ENCODE assay signal across 10 mouse cellular contexts in the genomic region with DNA sequence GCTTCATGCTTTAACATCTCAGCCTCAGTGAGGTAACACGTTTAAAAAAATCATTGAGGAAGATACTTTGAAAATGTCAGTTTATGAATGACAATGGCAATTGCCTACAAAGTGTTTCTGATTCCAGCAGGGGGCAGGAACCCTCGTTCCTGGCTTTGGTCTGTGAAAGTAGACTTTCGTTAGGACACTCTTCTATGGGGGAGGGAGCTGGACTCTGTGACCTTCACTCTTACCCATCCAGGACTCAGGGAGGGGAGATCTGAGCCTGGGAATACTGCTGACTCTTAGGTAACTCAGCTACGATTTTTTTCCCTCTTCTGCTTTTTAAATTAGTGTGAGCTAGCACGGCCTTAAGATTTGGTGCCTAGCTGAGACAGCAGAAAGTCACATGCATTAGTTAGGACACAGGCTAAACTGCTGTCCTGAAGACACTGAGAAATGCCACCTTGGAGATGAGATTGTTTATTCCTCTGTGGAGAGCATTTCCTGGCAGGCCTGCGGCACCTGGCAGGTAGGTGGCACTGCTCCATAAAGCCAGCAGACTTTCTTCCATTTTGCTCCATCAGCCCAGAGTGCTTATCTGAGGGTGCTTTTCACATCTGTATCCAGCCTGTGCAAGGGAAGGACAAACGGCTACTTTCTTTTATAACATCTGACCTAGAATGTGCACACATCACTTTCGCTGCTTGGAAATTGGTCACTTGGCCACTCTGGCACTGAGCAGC.
DNase-seq lines count a peak whose midpoint lies in the region; ATAC-seq and TF ChIP-seq lines count a peak whose summit lies in the region.
"Had no signal": no experiment of that assay in that cellular context is flagged by ENCODE, and none has a peak within 500 bp of the region (broad histone marks: within the 10 kb centered on the region; RNA-seq: fewer than 3 reads in every experiment).

No protein-coding gene starts in this region.

- H3K9ac ChIP-seq in midbrain, postnatal 0 days (replicated peaks; ENCODE audit: low read length, poor library complexity, severe bottlenecking) = no peak overlapping the region
- H3K9ac ChIP-seq: embryonic facial prominence, embryonic 13.5 days had no signal

- no peak for ATAC-seq in midbrain, postnatal 0 days (ENCODE audit: low FRiP score)

- peak; percentile 61 for TF ChIP-seq CTCF in midbrain, postnatal 0 days (IDR thresholded peaks at IDR 0.05)

- H3K4me2 ChIP-seq in midbrain, postnatal 0 days (ENCODE audit: low read depth, low read length, poor library complexity, severe bottlenecking) = no peak overlapping the region
- H3K4me2 ChIP-seq: embryonic facial prominence, embryonic 13.5 days had no signal

- no peaks in the 10 kb centered on the region for H3K4me1 ChIP-seq in midbrain, postnatal 0 days (ENCODE audit: insufficient read depth, low read length)
- H3K4me1 ChIP-seq in midbrain, embryonic 10.5 days = peaks cover 8% of the 10 kb centered on the region

- no peak overlapping the region for H3K27ac ChIP-seq in midbrain, postnatal 0 days (ENCODE audit: low read depth, low read length)
- no peak overlapping the region for H3K27ac ChIP-seq in midbrain, embryonic 10.5 days (replicated peaks)
- H3K27ac ChIP-seq: embryonic facial prominence, embryonic 13.5 days had no signal

- intact Hi-C loops in gastrocnemius, postnatal 14 days (cut with DNase I; ENCODE audit: low total_unique reads) = no loop called here

- H3K36me3 ChIP-seq in midbrain, postnatal 0 days (ENCODE audit: insufficient read depth, low read length) = no peaks in the 10 kb centered on the region
- no peaks in the 10 kb centered on the region for H3K36me3 ChIP-seq in midbrain, embryonic 10.5 days
- H3K36me3 ChIP-seq: embryonic facial prominence, embryonic 13.5 days had no signal

- no peaks in the 10 kb centered on the region for H3K9me3 ChIP-seq in midbrain, postnatal 0 days (ENCODE audit: low read length)
- H3K9me3 ChIP-seq in midbrain, embryonic 10.5 days (replicated peaks) = no peaks in the 10 kb centered on the region
- H3K9me3 ChIP-seq: embryonic facial prominence, embryonic 13.5 days had no signal

- WGBS in midbrain, postnatal 0 days = 66% methylated on average over 8 of the region's 8 CpGs
- WGBS in midbrain, embryonic 10.5 days = 72% methylated on average over 8 of the region's 8 CpGs

- peak; percentile 37 for DNase-seq in embryo, embryonic 10 days (ENCODE audit: low spot score)
- DNase-seq in embryo, embryonic 9.5 days (ENCODE audit: extremely low spot score) = no peak
- peak; percentile 36 for DNase-seq in midbrain, postnatal 0 days (ENCODE audit: low spot score)
- no peak for DNase-seq in midbrain, embryonic 10.5 days (ENCODE audit: low spot score)
- DNase-seq in kidney, adult 8-10 months = peak; percentile 42 to 61
- DNase-seq in spleen, postnatal 14 days (ENCODE audit: low spot score in 2 of 2) = no peak
- no peak for DNase-seq in gastrocnemius, postnatal 14 days
- no peak for DNase-seq in right cerebral cortex, adult 18-20 months
- DNase-seq: liver had no signal

- no peak overlapping the region for H3K4me3 ChIP-seq in midbrain, postnatal 0 days (ENCODE audit: low read depth, low read length)
- no peak overlapping the region for H3K4me3 ChIP-seq in midbrain, embryonic 10.5 days
- H3K4me3 ChIP-seq: embryonic facial prominence, embryonic 13.5 days had no signal

- no peaks in the 10 kb centered on the region for H3K27me3 ChIP-seq in midbrain, postnatal 0 days (ENCODE audit: insufficient read depth, low read length)
- no peaks in the 10 kb centered on the region for H3K27me3 ChIP-seq in midbrain, embryonic 10.5 days (ENCODE audit: low read depth, poor library complexity, severe bottlenecking)
- H3K27me3 ChIP-seq: embryonic facial prominence, embryonic 13.5 days had no signal

Comparison
In these comparisons a context has a peak if more than half of its experiments do, and no peak if none do; other contexts are left out.
1. DNase-seq: peak in embryo, embryonic 10 days (single experiment), midbrain, postnatal 0 days (single experiment) and kidney, adult 8-10 months (2 of 2); none in embryo, embryonic 9.5 days (single experiment), midbrain, embryonic 10.5 days (single experiment), spleen, postnatal 14 days (0 of 2), gastrocnemius, postnatal 14 days (single experiment) and right cerebral cortex, adult 18-20 months (single experiment).